Comparison of ENCODE assay signal across 8 mouse cellular contexts in genomic region chr6:117918043-117918442, GRCm38 (mm10). TPM values are rescaled to one million over a fixed set of nuclear protein-coding genes. Genes with fewer than 3 reads are reported as not detected.
A peak's percentile ranks its signal among the peaks of the same experiment; 100 is the strongest.
DNase-seq lines count a peak whose midpoint lies in the region; ATAC-seq and TF ChIP-seq lines count a peak whose summit lies in the region.

No protein-coding gene starts in this region.

- H3K79me2 ChIP-seq in heart, adult 2 months (replicated peaks; ENCODE audit: control insufficient read depth, insufficient read depth, low read length) = peaks cover 3% of the 10 kb centered on the region; the same call in 1 of the 2 replicates

- DNase-seq in heart, adult 2 months = no peak
- no peak for DNase-seq in heart, adult 9 months (ENCODE audit: low spot score in 2 of 2)
- peak; percentile 62 for DNase-seq in forebrain, embryonic 14.5 days (ENCODE audit: low spot score)
- DNase-seq in liver, embryonic 13.5 days = no peak
- DNase-seq in ovary, adult 18-20 months (ENCODE audit: low spot score) = no peak
- DNase-seq in right cerebral cortex, postnatal 14 days = no peak
- DNase-seq in left cerebral cortex, adult 11 months (ENCODE audit: low spot score) = no peak

- peak overlapping the region; percentile 54 for H3K9ac ChIP-seq in heart, adult 2 months (ENCODE audit: low read depth, low read length)
- peak overlapping the region; percentile 64 for H3K9ac ChIP-seq in forebrain, embryonic 14.5 days (ENCODE audit: low read length)
- H3K9ac ChIP-seq in liver, embryonic 13.5 days = peak overlapping the region; percentile 88

- no peak for TF ChIP-seq POLR2A in heart, adult 2 months (IDR thresholded peaks at IDR 0.05; ENCODE audit: insufficient read depth, low read depth, low read length)

- ATAC-seq in forebrain, embryonic 14.5 days = no peak
- ATAC-seq in liver, embryonic 13.5 days (ENCODE audit: low read depth) = no peak

- intact Hi-C loops in heart, adult 2 months (cut with DNase I) = loop anchor here (5.0 kb wide), 1 partner anchor 751 kb away; the partner anchor contains the start of gene Cxcl12

- H3K27ac ChIP-seq in heart, adult 2 months = peak overlapping the region; percentile 96
- H3K27ac ChIP-seq in forebrain, embryonic 14.5 days (ENCODE audit: low read depth, low read length) = peak overlapping the region; percentile 63; the same call in 1 of the 2 replicates
- peak overlapping the region; percentile 96 for H3K27ac ChIP-seq in liver, embryonic 13.5 days

- TF ChIP-seq CTCF in heart, adult 2 months (IDR thresholded peaks at IDR 0.05) = no peak
- no peak for TF ChIP-seq CTCF in E14TG2a.4 (conservative IDR thresholded peaks at IDR 0.05; ENCODE audit: low read length)

- 5% methylated on average over 5 of the region's 5 CpGs for WGBS in heart, adult 2 months
- WGBS in forebrain, embryonic 14.5 days = 11% methylated on average over 5 of the region's 5 CpGs
- WGBS in liver, embryonic 13.5 days (ENCODE audit: insufficient replicate concordance) = 41% methylated on average over 5 of the region's 5 CpGs

- peak overlapping the region; percentile 63 for H3K4me3 ChIP-seq in heart, adult 2 months
- H3K4me3 ChIP-seq in E14TG2a.4 (replicated peaks; ENCODE audit: low read length) = peak overlapping the region; percentile 99
- H3K4me3 ChIP-seq in forebrain, embryonic 14.5 days (ENCODE audit: low read depth, low read length) = peak overlapping the region; percentile 53
- H3K4me3 ChIP-seq in liver, embryonic 13.5 days (replicated peaks) = peak overlapping the region; percentile 82

- no peaks in the 10 kb centered on the region for H3K27me3 ChIP-seq in heart, adult 2 months (ENCODE audit: control insufficient read depth, insufficient read depth, low read length)
- no peaks in the 10 kb centered on the region for H3K27me3 ChIP-seq in E14TG2a.4 (ENCODE audit: insufficient read depth, low read length)
- no peaks in the 10 kb centered on the region for H3K27me3 ChIP-seq in forebrain, embryonic 14.5 days (replicated peaks; ENCODE audit: control insufficient read depth, insufficient read depth, low read length)
- no peaks in the 10 kb centered on the region for H3K27me3 ChIP-seq in liver, embryonic 13.5 days

- no peaks in the 10 kb centered on the region for H3K9me3 ChIP-seq in E14TG2a.4 (ENCODE audit: low read length)
- H3K9me3 ChIP-seq in forebrain, embryonic 14.5 days (replicated peaks; ENCODE audit: control insufficient read depth, low read length) = no peaks in the 10 kb centered on the region
- no peaks in the 10 kb centered on the region for H3K9me3 ChIP-seq in liver, embryonic 13.5 days (replicated peaks)

- peaks cover 8% of the 10 kb centered on the region for H3K4me1 ChIP-seq in heart, adult 2 months (ENCODE audit: control insufficient read depth, insufficient read depth, low read length)
- H3K4me1 ChIP-seq in E14TG2a.4 (replicated peaks; ENCODE audit: low read depth, low read length) = peaks cover 77% of the 10 kb centered on the region
- H3K4me1 ChIP-seq in forebrain, embryonic 14.5 days (ENCODE audit: control insufficient read depth, insufficient read depth, low read length) = peaks cover 21% of the 10 kb centered on the region
- H3K4me1 ChIP-seq in liver, embryonic 13.5 days (replicated peaks) = peaks cover 72% of the 10 kb centered on the region

- no peak for TF ChIP-seq EP300 in heart, adult 2 months (IDR thresholded peaks at IDR 0.05; ENCODE audit: insufficient read depth, low read depth, low read length)

- peak overlapping the region; percentile 79 for H3K4me2 ChIP-seq in forebrain, embryonic 14.5 days (ENCODE audit: low read length)
- H3K4me2 ChIP-seq in liver, embryonic 13.5 days = peak overlapping the region; percentile 97

- peaks cover 44% of the 10 kb centered on the region for H3K36me3 ChIP-seq in heart, adult 2 months (ENCODE audit: control insufficient read depth, insufficient read depth, low read length)
- H3K36me3 ChIP-seq in E14TG2a.4 (ENCODE audit: insufficient read depth, low read length) = peaks cover 83% of the 10 kb centered on the region
- H3K36me3 ChIP-seq in forebrain, embryonic 14.5 days (ENCODE audit: control insufficient read depth, insufficient read depth, low read length) = peaks cover 3% of the 10 kb centered on the region; the same call in 1 of the 2 replicates
- peaks cover 59% of the 10 kb centered on the region for H3K36me3 ChIP-seq in liver, embryonic 13.5 days

RNA-seq across cellular contexts. Expression of gene Hnrnpf, which starts 17.9 kb away (rescaled TPM):
- 100 to 1,000 TPM; 185 to 192 TPM for total RNA-seq in heart, adult 2 months (2021)
- polyA plus RNA-seq in heart, adult 2 months (2012; rRNA removed) = 66.1 and 95.9 TPM in 2 replicates
- 410 and 433 TPM in 2 replicates for polyA plus RNA-seq in forebrain, embryonic 14.5 days (2014; fragmentation: Nextera tagmentation; extraction: Ambion mirVana)
- polyA plus RNA-seq in liver, embryonic 13.5 days (2015; fragmentation: Nextera tagmentation; extraction: Ambion mirVana) = 594 and 691 TPM in 2 replicates

RNA-seq across cellular contexts. Expression of gene Fxyd4, which starts 19.4 kb away (rescaled TPM):
- not detected for total RNA-seq in heart, adult 2 months (2021)
- 0.25 TPM in 1 of 2 replicates, not detected in the other for polyA plus RNA-seq in heart, adult 2 months (2012; rRNA removed)
- polyA plus RNA-seq in forebrain, embryonic 14.5 days (2014; fragmentation: Nextera tagmentation; extraction: Ambion mirVana) = 0.75 and 1.2 TPM in 2 replicates
- 0.37 and 0.38 TPM in 2 replicates for polyA plus RNA-seq in liver, embryonic 13.5 days (2015; fragmentation: Nextera tagmentation; extraction: Ambion mirVana)

RNA-seq across cellular contexts. Expression of gene Zfp239, which starts 56.1 kb away (rescaled TPM):
- under 1 TPM; 0.47 to 0.64 TPM for total RNA-seq in heart, adult 2 months (2021)
- polyA plus RNA-seq in heart, adult 2 months (2012; rRNA removed) = 0.09 and 0.29 TPM in 2 replicates
- polyA plus RNA-seq in forebrain, embryonic 14.5 days (2014; fragmentation: Nextera tagmentation; extraction: Ambion mirVana) = 14.9 and 15.3 TPM in 2 replicates
- 3.0 and 4.1 TPM in 2 replicates for polyA plus RNA-seq in liver, embryonic 13.5 days (2015; fragmentation: Nextera tagmentation; extraction: Ambion mirVana)
